Mouse (Mus musculus) liver, embryonic 15.5 days (tissue): ENCODE data around the gene Bcap29. TPM values are rescaled to one million over a fixed set of nuclear protein-coding genes. Genes with fewer than 3 reads are reported as not detected.

ENCODE experiments used
- ATAC-seq: fragments of 200-750 bp; cut with Nextera tagmentation; 2 replicates; pipeline ENCODE4 v1.8.0; 2017; ENCODE audit warnings: moderate number of reproducible peaks, mild to moderate bottlenecking, moderate library complexity; ENCODE audit not compliant: insufficient read depth
- H3K27ac ChIP-seq: fragments of 300-500 bp; sonication (generic); replicated peaks from 2 replicates; pipeline ENCODE4 v1.5.1; 2015; ENCODE audit warnings: mild to moderate bottlenecking, inconsistent platforms
- H3K27me3 ChIP-seq: fragments of 300-500 bp; sonication (generic); 2 replicates; pipeline ENCODE4 v1.6.1; 2015; ENCODE audit warnings: mild to moderate bottlenecking, inconsistent platforms
- H3K36me3 ChIP-seq: fragments of 300-500 bp; sonication (generic); replicated peaks from 2 replicates; pipeline ENCODE4 v1.6.1; 2015; ENCODE audit warnings: moderate library complexity, mild to moderate bottlenecking, inconsistent platforms
- H3K4me1 ChIP-seq: fragments of 300-500 bp; sonication (generic); replicated peaks from 2 replicates; pipeline ENCODE4 v1.6.1; 2015; ENCODE audit warnings: inconsistent platforms
- H3K4me2 ChIP-seq: fragments of 300-500 bp; sonication (generic); 2 replicates; pipeline ENCODE4 v1.6.1; 2015; ENCODE audit warnings: moderate library complexity, mild to moderate bottlenecking, inconsistent platforms
- H3K4me3 ChIP-seq: fragments of 300-500 bp; sonication (generic); replicated peaks from 2 replicates; pipeline ENCODE4 v1.5.1; 2015; ENCODE audit warnings: mild to moderate bottlenecking, inconsistent platforms
- H3K9ac ChIP-seq: fragments of 300-500 bp; sonication (generic); 2 replicates; pipeline ENCODE4 v1.6.1; 2015; ENCODE audit warnings: moderate library complexity, mild to moderate bottlenecking, inconsistent platforms
- H3K9me3 ChIP-seq: fragments of 300-500 bp; sonication (generic); replicated peaks from 2 replicates; pipeline ENCODE4 v1.6.1; 2016; ENCODE audit warnings: inconsistent platforms
- WGBS: fragments of 180-500 bp; shearing (Covaris S2); methylation state at CpG from one replicate; pipeline ENCODE4 v1.1.7; 2015; ENCODE audit warnings: mixed read lengths; ENCODE audit not compliant: insufficient replicate concordance; 5-methylcytosine and 5-hydroxymethylcytosine counted together
- polyA plus RNA-seq: library from polyadenylated mRNA; unstranded; fragments of >200 nt; fragmentation: Nextera tagmentation; extraction: Ambion mirVana; gene quantifications from 2 replicates; pipeline ENCODE4 v1.2.1, GENCODE M21; 2015

Gene Bcap29
- polyA plus RNA-seq, 1 experiment from 2014 or later, result 21.9 TPM

GRCm38 (mm10) chr12:31625016-31625415 is 9.4 kb downstream of the Bcap29 start:
- ATAC-seq, result no peak
- H3K27me3 ChIP-seq, result no peaks in the 10 kb centered on the region
- no peak overlapping the region for H3K27ac ChIP-seq
- H3K4me3 ChIP-seq, result no peak overlapping the region
- WGBS, result 69% methylated on average over 1 of the region's 1 CpGs
- peaks cover 20% of the 10 kb centered on the region; the same call in 1 of the 2 replicates for H3K36me3 ChIP-seq
- H3K9me3 ChIP-seq, result no peaks in the 10 kb centered on the region
- H3K4me1 ChIP-seq, result no peaks in the 10 kb centered on the region
- no peak overlapping the region for H3K4me2 ChIP-seq
- no peak overlapping the region for H3K9ac ChIP-seq

DNA sequence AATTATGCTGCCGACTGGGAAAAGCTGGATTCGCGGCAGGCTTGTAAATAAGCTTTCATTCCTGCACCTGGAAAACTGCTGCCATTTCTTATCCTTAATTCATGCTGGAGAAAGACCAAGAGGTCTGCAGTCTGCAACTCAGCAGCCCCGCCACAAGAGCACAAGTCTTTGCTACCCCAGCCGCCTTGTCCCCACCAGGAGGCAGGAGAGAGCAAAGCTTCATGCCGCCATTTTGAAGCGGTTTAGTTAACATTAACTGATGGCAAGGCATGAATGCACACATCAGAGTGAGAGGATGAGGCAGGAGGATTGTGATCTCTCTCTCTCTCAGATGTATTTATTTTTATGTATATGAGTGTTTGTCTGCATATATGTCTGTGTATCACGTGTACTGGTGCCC is 14.4 kb downstream of the Bcap29 start:
- Histone ChIP-seq H3K4me1 (no peaks in the 10 kb centered on the region), H3K4me3 (no peak overlapping the region), H3K4me2 (no peak overlapping the region), H3K36me3 (peaks cover 19% of the 10 kb centered on the region), H3K9me3 (no peaks in the 10 kb centered on the region), H3K9ac (no peak overlapping the region), H3K27me3 (no peaks in the 10 kb centered on the region), H3K27ac (no peak overlapping the region)
- no peak for ATAC-seq
- WGBS, result 82% methylated on average over 8 of the region's 8 CpGs

DNA sequence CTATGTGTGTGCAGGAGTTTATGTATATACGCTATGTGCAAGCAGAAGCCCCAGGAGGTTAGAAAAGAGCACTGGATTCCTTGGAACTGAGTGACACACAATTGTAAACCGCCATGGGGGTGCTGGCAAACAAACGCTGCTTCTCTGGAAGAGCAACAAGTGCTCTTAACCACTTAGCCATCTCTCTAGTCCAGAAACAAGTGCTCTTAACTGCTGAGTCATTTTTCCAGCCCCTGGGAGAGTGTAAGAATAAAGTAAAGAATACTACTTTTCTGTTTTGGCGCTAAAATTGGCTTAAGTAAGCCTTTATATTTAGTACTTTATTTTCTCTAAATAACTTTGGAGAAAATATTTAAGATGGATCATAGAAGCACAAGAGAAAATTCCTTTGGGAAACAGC is 21.1 kb downstream of the Bcap29 start:
- Histone ChIP-seq H3K27ac (no peak overlapping the region), H3K36me3 (peaks cover 7% of the 10 kb centered on the region; the same call in 1 of the 2 replicates), H3K9ac (no peak overlapping the region), H3K4me3 (no peak overlapping the region), H3K4me2 (no peak overlapping the region), H3K27me3 (no peaks in the 10 kb centered on the region), H3K4me1 (no peaks in the 10 kb centered on the region), H3K9me3 (no peaks in the 10 kb centered on the region)
- no peak for ATAC-seq
- 72% methylated on average over 4 of the region's 4 CpGs for WGBS

- 60% methylated on average over 3 of the region's 3 CpGs for WGBS
- ATAC-seq, result no peak
- no peaks in the 10 kb centered on the region for H3K36me3 ChIP-seq
- H3K27ac ChIP-seq, result no peak overlapping the region
- H3K4me3 ChIP-seq, result no peak overlapping the region
- no peaks in the 10 kb centered on the region for H3K27me3 ChIP-seq
- no peaks in the 10 kb centered on the region for H3K4me1 ChIP-seq
- no peaks in the 10 kb centered on the region for H3K9me3 ChIP-seq
- H3K4me2 ChIP-seq, result no peak overlapping the region
- H3K9ac ChIP-seq, result no peak overlapping the region
Observed at GRCm38 (mm10) chr12:31608138-31608537, 26.3 kb downstream of the Bcap29 start.

- Histone ChIP-seq H3K27ac (no peak overlapping the region), H3K36me3 (no peaks in the 10 kb centered on the region), H3K9me3 (no peaks in the 10 kb centered on the region), H3K27me3 (no peaks in the 10 kb centered on the region), H3K4me1 (no peaks in the 10 kb centered on the region), H3K9ac (no peak overlapping the region), H3K4me3 (no peak overlapping the region), H3K4me2 (no peak overlapping the region)
- no peak for ATAC-seq
- 78% methylated on average over 3 of the region's 3 CpGs for WGBS
Observed at GRCm38 (mm10) chr12:31604894-31605293, 29.6 kb downstream of the Bcap29 start.

DNA sequence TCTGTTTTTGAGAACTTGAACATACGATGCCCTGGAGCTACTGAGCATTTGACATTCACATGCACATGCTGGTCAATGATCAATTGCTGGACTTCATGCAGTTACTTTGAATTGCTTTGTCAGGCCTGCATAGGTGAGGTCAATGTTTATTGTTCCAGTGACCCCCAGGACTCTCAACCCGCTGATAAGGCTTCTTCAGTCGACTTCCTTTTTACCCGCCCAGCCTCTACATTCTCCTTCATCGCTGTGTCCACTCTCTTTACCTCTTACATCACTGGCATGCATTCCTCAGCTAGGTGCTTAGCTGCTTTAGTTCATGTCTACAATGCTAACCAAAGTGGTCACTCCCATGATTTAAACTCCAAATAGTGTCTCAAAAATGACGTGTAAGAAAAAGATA is 30.9 kb downstream of the Bcap29 start:
- Histone ChIP-seq H3K27me3 (no peaks in the 10 kb centered on the region), H3K4me3 (no peak overlapping the region), H3K4me1 (no peaks in the 10 kb centered on the region), H3K27ac (no peak overlapping the region), H3K9me3 (no peaks in the 10 kb centered on the region), H3K4me2 (no peak overlapping the region), H3K36me3 (0 out of 2 replicates have a peak, but pooled peaks cover 5% of the 10 kb centered on the region), H3K9ac (no peak overlapping the region)
- 58% methylated on average over 6 of the region's 6 CpGs for WGBS
- no peak for ATAC-seq

DNA sequence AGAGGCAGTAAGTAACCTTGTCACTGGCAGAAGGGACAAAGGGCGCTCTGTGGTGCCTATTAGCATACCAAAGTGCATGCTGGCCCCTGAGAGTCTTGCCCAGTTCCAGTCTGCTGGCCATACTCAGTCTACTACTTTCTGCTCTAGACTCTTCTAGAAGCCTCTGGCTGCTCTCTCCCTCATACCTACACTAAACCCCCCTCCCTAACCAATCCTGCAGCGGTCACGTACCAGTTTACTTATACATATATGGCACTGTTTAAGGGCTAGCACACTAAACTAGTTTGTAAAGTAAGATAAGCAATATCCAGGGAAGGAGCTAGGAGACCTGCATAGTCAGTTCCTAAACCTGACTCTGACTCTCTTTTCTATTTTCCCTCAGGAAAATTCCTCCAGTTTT is 40.2 kb downstream of the Bcap29 start:
- Histone ChIP-seq H3K27me3 (no peaks in the 10 kb centered on the region), H3K9ac (no peak overlapping the region), H3K4me3 (no peak overlapping the region), H3K36me3 (0 out of 2 replicates have a peak, but pooled peaks cover 1% of the 10 kb centered on the region), H3K27ac (no peak overlapping the region), H3K4me1 (no peaks in the 10 kb centered on the region), H3K4me2 (no peak overlapping the region), H3K9me3 (no peaks in the 10 kb centered on the region)
- WGBS, result 82% methylated on average over 3 of the region's 3 CpGs
- ATAC-seq, result no peak

GRCm38 (mm10) chr12:31592011-31592410 is 42.4 kb downstream of the Bcap29 start:
- Histone ChIP-seq H3K9me3 (no peaks in the 10 kb centered on the region), H3K4me1 (no peaks in the 10 kb centered on the region), H3K27ac (no peak overlapping the region), H3K27me3 (no peaks in the 10 kb centered on the region), H3K4me3 (no peak overlapping the region), H3K4me2 (no peak overlapping the region), H3K36me3 (no peaks in the 10 kb centered on the region), H3K9ac (no peak overlapping the region)
- no peak for ATAC-seq
- WGBS, result 59% methylated on average over 3 of the region's 3 CpGs

DNA sequence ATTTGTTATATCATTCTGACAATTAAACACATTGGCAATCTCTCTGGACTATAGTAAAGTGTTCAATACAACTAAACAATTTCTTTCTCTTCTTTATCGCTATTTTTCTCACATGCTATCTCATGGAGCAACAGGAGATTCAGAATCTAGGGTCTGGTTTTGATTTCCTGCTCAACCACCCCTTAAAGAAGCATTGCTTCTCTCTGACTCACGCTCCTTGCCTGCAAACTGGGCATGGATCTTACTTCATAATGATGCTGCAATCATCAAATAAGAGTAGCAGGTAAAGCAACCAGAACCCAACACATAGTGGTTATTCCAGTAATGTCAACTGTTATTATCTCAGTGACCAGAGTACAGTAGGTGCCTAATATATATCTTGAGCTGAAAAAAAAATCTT is 50.7 kb downstream of the Bcap29 start:
- H3K9ac ChIP-seq, result no peak overlapping the region
- 49% methylated on average over 2 of the region's 2 CpGs for WGBS
- no peaks in the 10 kb centered on the region; the same call in 1 of the 2 replicates for H3K27me3 ChIP-seq
- no peak overlapping the region for H3K4me2 ChIP-seq
- ATAC-seq, result no peak
- no peaks in the 10 kb centered on the region for H3K4me1 ChIP-seq
- H3K4me3 ChIP-seq, result no peak overlapping the region
- no peaks in the 10 kb centered on the region for H3K36me3 ChIP-seq
- no peak overlapping the region for H3K27ac ChIP-seq
- H3K9me3 ChIP-seq, result no peaks in the 10 kb centered on the region

DNA sequence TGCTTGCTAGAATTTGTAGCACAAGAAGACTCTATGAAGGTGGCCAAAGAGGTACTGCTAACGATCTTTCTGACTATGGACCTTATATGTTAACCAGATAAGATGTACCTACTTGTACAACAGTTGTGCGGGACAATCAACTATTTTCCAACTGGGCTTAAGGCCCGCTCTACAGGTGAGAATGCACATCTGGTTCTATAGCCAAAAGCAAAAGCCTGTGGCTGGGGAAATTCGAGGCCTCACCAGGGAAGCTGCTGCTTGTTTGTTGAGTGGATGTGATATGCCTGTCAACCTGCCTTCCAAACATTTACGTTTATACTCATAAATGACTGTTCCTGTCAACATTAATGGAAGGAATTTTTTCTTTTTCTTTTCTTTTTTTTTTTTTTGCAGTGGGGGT is 52.4 kb downstream of the Bcap29 start:
- H3K4me2 ChIP-seq, result no peak overlapping the region
- H3K4me3 ChIP-seq, result no peak overlapping the region
- WGBS, result 62% methylated on average over 5 of the region's 5 CpGs
- no peaks in the 10 kb centered on the region for H3K4me1 ChIP-seq
- H3K9ac ChIP-seq, result no peak overlapping the region
- ATAC-seq, result no peak
- H3K27me3 ChIP-seq, result no peaks in the 10 kb centered on the region; the same call in 1 of the 2 replicates
- H3K9me3 ChIP-seq, result no peaks in the 10 kb centered on the region
- H3K36me3 ChIP-seq, result no peaks in the 10 kb centered on the region
- no peak overlapping the region for H3K27ac ChIP-seq

DNA sequence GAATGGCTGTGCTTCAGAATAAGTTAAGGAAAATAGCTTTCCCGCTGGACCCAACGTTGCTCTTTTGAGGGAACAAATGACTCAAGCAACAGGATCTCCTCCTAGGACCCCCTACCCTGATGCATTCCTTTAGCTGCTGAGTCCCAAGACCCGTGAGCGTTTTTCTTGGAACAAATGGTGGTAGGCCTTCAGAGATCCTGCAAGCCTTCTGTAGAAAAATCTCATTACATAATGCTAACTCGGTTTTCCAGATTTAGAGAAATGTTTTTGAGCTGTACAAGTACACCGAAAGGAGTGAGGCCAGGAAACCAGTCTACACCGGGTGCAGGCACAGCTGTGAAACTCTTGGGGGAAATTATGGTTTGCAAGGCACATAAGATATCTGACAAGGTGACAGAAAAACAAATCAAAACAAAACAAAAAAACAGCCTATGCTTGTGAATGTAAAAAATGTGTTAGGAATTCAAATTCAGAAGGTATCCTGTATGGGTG is 53.1 kb downstream of the Bcap29 start:
- 64% methylated on average over 7 of the region's 7 CpGs for WGBS

GRCm38 (mm10) chr12:31580634-31581318 is 53.7 kb downstream of the Bcap29 start:
- no peak for ATAC-seq
- H3K27me3 ChIP-seq, result no peaks in the 10 kb centered on the region; the same call in 1 of the 2 replicates
- no peak overlapping the region for H3K4me3 ChIP-seq
- WGBS, result 56% methylated on average over 5 of the region's 5 CpGs
- no peak overlapping the region for H3K27ac ChIP-seq
- H3K36me3 ChIP-seq, result no peaks in the 10 kb centered on the region
- no peaks in the 10 kb centered on the region for H3K4me1 ChIP-seq
- H3K9ac ChIP-seq, result no peak overlapping the region
- H3K9me3 ChIP-seq, result no peaks in the 10 kb centered on the region
- H3K4me2 ChIP-seq, result no peak overlapping the region

More for the DNA sequence above, 53.1 kb downstream of the Bcap29 start:
- no peaks in the 10 kb centered on the region for H3K9me3 ChIP-seq
- H3K27me3 ChIP-seq, result no peaks in the 10 kb centered on the region; the same call in 1 of the 2 replicates
- no peak overlapping the region for H3K4me3 ChIP-seq
- H3K36me3 ChIP-seq, result no peaks in the 10 kb centered on the region
- H3K4me2 ChIP-seq, result no peak overlapping the region
- H3K9ac ChIP-seq, result no peak overlapping the region
- no peaks in the 10 kb centered on the region for H3K4me1 ChIP-seq
- H3K27ac ChIP-seq, result no peak overlapping the region
- ATAC-seq, result no peak
